Mouse (Mus musculus) kidney, adult 8-10 months (tissue): Measurements from ENCODE around the gene Lhfpl5.
A peak's percentile ranks its signal among the peaks of the same experiment; 100 is the strongest.
"Not testable (repeated sequence)": the region's sequence is repeated elsewhere in the genome, so short reads cannot be mapped to it uniquely, and the experiment has no call there.

Experiments used
- DNase-seq, 2 experiments: peaks; one replicate each; pipeline ENCODE4 v3.0.0; 2022

Gene Lhfpl5

GRCm38 (mm10) chr17:28575244-28576125 is at the start of gene Lhfpl5:
Gene Lhfpl5, plus strand, starts transcription at chr17:28575641.
- peak in 1 of 2 experiments; percentile 9 for DNase-seq

GRCm38 (mm10) chr17:28527184-28528042 is 48.0 kb upstream of the Lhfpl5 start:
- DNase-seq: peak in 1 of 2 experiments; percentile 34

- DNase-seq: peak; percentile 66 to 86
Observed at GRCm38 (mm10) chr17:28528043-28528351, 47.4 kb upstream of the Lhfpl5 start.

GRCm38 (mm10) chr17:28529116-28529515 is 46.3 kb upstream of the Lhfpl5 start:
- DNase-seq: no peak

- no peak for DNase-seq
Observed at GRCm38 (mm10) chr17:28530506-28530905, 44.9 kb upstream of the Lhfpl5 start, which contains the start of gene Armc12. Gene Armc12, plus strand, starts transcription at chr17:28530806.

GRCm38 (mm10) chr17:28531946-28532345 is 43.5 kb upstream of the Lhfpl5 start:
- no peak for DNase-seq

- no peak for DNase-seq
Observed at GRCm38 (mm10) chr17:28532557-28532956, 42.9 kb upstream of the Lhfpl5 start.

- DNase-seq: no peak
Observed at GRCm38 (mm10) chr17:28533327-28533726, 42.1 kb upstream of the Lhfpl5 start.

- DNase-seq: no peak
Observed at GRCm38 (mm10) chr17:28537881-28538280, 37.6 kb upstream of the Lhfpl5 start.

- peak in 1 of 2 experiments; percentile 19 for DNase-seq
Observed at GRCm38 (mm10) chr17:28546925-28547324, 28.5 kb upstream of the Lhfpl5 start.

GRCm38 (mm10) chr17:28548550-28548949 is 26.9 kb upstream of the Lhfpl5 start:
- no peak for DNase-seq

GRCm38 (mm10) chr17:28549111-28549510 is 26.3 kb upstream of the Lhfpl5 start, which contains the start of gene Clpsl2:
Gene Clpsl2, plus strand, starts transcription at chr17:28549411.
- no peak for DNase-seq

GRCm38 (mm10) chr17:28553040-28553793 is 22.2 kb upstream of the Lhfpl5 start:
- peak; percentile 42 to 75 for DNase-seq

GRCm38 (mm10) chr17:28554021-28554420 is 21.4 kb upstream of the Lhfpl5 start:
- not testable (repeated sequence) for DNase-seq

- DNase-seq: no peak
Observed at GRCm38 (mm10) chr17:28556635-28557396, 18.6 kb upstream of the Lhfpl5 start.

- DNase-seq: no peak
Observed at GRCm38 (mm10) chr17:28557772-28558171, 17.7 kb upstream of the Lhfpl5 start.

- no peak for DNase-seq
Observed at GRCm38 (mm10) chr17:28560598-28560997, 14.8 kb upstream of the Lhfpl5 start, which contains the start of gene Clps. Gene Clps, minus strand, starts transcription at chr17:28560766.

GRCm38 (mm10) chr17:28561613-28562012 is 13.8 kb upstream of the Lhfpl5 start:
- no peak for DNase-seq

GRCm38 (mm10) chr17:28565181-28565580 is 10.3 kb upstream of the Lhfpl5 start:
- no peak for DNase-seq

GRCm38 (mm10) chr17:28567541-28567940 is 7.9 kb upstream of the Lhfpl5 start:
- DNase-seq: no peak

GRCm38 (mm10) chr17:28571868-28572267 is 3.6 kb upstream of the Lhfpl5 start:
- peak in 1 of 2 experiments; percentile 28 for DNase-seq

- DNase-seq: no peak
Observed at GRCm38 (mm10) chr17:28572521-28572920, 2.9 kb upstream of the Lhfpl5 start.
